Mouse (Mus musculus): ENCODE measurements around the gene Ajm1.

The Ajm1 gene

DNA sequence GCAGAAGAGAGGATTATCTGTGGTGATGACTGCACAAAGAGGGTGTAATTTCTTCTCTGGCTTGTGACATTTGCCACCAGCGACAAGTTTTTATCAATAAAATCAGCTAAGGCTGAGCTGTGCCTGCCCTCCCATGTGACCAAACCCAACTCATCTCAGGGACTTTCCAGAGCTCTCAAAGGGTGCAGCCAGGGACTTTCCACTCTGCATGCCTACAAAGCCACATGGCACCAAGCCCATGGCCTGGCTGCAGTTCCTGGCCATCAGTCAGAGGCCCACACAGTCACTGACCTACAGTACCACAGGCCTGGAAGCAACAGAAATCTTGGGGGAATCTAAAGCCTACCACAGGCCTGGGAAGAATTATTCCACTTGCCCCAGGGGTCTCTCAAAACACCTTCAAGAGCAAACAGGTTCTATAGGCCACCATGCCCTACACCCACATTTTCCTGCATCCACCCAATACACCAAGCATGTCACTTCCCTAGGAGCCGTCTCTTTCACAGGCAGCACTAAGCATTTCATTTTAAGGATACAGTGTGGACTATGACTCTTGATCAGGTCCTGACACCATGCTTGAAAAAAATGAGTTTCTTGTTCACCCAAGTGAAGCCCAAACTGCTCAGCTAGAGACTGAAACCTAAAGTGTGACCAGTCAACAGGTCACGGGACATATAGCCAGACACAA lies 47.2 kb downstream of the Ajm1 start:
- peak; percentile 53 to 55 for DNase-seq (ENCODE audit: low spot score in 2 of 2)

DNA sequence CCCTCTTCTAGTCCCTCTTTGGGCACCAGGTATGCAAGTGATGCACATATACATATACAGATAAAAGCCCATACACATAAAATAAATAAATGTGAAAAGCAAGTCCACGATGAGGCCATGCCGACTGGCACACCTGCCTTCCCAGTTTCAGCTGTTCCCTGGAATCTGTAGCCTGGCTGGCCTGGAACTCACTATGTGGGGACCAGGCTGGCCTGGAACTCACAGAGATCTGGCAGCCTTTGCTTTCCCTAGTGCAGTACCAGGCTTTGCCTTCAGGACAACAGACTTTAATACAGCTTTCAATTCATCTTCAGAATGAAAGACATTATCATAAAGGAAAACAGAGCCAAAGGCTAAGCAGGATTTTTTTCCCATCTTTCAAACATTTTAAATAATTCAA lies 47.9 kb downstream of the Ajm1 start:
- DNase-seq (ENCODE audit: low spot score in 2 of 2), result no peak

DNA sequence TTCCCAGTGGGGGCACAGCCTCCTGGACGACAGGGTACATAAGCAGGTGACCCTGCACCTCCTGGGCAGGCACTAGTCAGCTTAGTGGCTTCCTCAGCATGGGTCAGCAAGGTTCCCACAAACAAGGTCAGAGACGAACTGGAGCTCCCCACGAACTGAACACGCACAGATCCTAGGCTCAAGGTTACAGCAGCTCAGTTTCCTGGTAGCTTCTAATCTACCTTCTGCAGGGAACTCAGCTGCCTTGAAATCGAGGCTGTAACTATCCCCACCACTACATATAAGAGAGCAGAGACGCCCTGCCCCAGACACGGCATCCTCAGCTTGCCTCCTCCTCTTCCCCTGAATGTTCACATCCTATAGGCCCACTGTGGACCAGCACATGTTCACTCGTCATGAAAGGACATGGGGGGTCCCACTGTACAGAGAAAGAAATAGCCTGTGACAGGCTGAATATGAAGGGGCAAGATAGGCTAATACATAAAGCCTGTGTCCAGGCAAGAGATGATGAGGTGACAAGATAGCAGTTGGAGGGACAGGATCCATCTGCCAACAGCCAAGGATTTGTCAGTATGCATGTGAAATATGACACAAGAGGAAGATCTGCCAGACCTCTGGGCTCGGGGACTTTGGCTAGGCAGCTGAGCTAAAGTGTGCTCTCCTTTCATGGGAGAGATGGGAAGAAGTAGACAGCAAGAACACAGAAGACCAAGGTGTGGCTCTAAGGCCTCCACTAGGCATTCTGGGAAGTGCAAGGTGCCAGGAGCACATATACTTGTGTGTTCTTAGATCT lies 54.9 kb downstream of the Ajm1 start:
- no peak for DNase-seq (ENCODE audit: low spot score in 2 of 2)

Data from right cerebral cortex, postnatal 10 days (tissue).